Mouse (Mus musculus) thymus, adult 2 months (tissue): ENCODE results near the gene Pank4.

ENCODE experiments used
- CTCF ChIP-seq: fragments of 200-500 bp; IDR thresholded peaks from 2 replicates; pipeline ENCODE4 v1.5.1; 2012; ENCODE audit warnings: mild to moderate bottlenecking, control low read depth, low read length, moderate library complexity, borderline replicate concordance; ENCODE audit not compliant: control insufficient read depth, poor library complexity, insufficient read depth; ENCODE audit errors: extremely low read depth
- POLR2A ChIP-seq: fragments of 200-500 bp; IDR thresholded peaks from 2 replicates; pipeline ENCODE4 v1.6.1; 2012; ENCODE audit warnings: mild to moderate bottlenecking, low read length, control low read depth, moderate library complexity; ENCODE audit not compliant: control insufficient read depth, poor library complexity, insufficient read depth; ENCODE audit errors: extremely low read depth

DNA sequence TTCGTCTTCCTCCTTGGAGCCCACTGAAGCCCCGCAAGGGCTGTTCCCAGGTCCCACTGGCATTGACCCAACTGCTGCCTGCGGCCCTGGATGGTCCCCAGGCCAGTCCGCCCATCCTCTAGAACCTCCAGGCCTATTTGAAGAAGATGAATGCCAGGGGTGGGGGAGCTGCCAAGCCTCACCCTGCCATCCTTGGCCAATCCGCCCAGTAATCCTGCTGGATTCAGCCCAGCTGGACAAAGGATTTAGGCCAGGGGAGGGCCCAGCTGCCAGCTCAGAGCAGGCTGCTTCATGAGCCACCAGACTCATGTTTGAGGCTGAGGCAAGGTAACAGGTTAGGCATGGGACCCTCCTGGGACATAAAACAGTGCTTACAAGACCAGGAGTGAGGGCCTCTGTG is 46.9 kb downstream of the Pank4 start:
- TF ChIP-seq CTCF (no peak), POLR2A (no peak)
